Comparison of ENCODE assay signal across 9 mouse cellular contexts in the genomic region with DNA sequence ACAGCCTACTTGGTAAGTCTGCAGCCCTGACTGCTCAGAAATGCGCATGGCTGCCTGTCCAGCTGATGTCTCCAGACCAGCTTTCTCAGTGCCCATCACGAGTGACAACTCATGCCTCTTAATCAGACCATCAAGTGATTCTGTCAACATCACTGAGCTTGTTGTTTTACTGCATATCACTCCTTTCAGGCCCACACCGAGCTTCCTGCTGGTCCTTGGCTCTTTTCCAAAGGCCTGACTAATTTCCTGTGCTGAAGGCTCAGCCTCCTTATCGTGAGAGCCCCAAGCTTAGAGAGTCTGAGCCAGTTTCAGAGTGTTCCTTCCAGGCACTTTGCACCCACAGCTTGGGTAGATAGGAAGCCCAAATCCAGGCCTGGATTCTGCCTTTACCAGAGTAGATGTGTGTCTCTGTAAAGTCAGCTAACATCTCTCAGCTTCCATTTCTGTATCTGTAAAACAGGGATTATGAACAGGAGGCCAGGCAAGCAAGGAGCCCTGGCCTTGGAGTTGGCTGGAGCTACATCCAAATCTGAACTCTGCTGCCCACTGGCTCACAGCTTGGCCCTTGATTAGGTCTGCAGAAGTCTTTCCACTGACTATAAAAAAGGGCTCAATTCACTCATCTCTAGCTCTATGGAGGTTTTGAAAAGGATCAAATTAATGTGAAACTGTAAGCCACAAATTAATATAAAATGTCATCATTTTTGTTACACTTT. TPM values are rescaled to one million over a fixed set of nuclear protein-coding genes. Genes with fewer than 3 reads are reported as not detected.
DNase-seq lines count a peak whose midpoint lies in the region; ATAC-seq and TF ChIP-seq lines count a peak whose summit lies in the region.
"Had no signal": no experiment of that assay in that cellular context is flagged by ENCODE, and none has a peak within 500 bp of the region (broad histone marks: within the 10 kb centered on the region; RNA-seq: fewer than 3 reads in every experiment).

No protein-coding gene starts in this region.

- WGBS in limb, embryonic 14.5 days = 27% methylated on average over 4 of the region's 4 CpGs
- 52% methylated on average over 4 of the region's 4 CpGs for WGBS in limb, embryonic 10.5 days
- WGBS in lung, embryonic 16.5 days = 13% methylated on average over 4 of the region's 4 CpGs

- peak; percentile 25 for DNase-seq in limb, embryonic 14.5 days (ENCODE audit: low spot score)
- DNase-seq in limb, embryonic 10.5 days (ENCODE audit: low spot score) = no peak
- peak; percentile 71 for DNase-seq in T-cell, adult 2 months (ENCODE audit: low spot score)
- no peak for DNase-seq in right cerebral cortex, postnatal 25 days
- no peak for DNase-seq in layer of hippocampus, postnatal 14 days (ENCODE audit: low spot score in 2 of 2)

- H3K9ac ChIP-seq in limb, embryonic 14.5 days (ENCODE audit: low read depth, low read length, severe bottlenecking) = no peak overlapping the region
- 0 out of 2 replicates have a peak overlapping the region, but pooled peaks have one; percentile 3 for H3K9ac ChIP-seq in lung, embryonic 16.5 days (ENCODE audit: low read length)
- H3K9ac ChIP-seq: embryonic facial prominence, embryonic 12.5 days had no signal

- no peak for ATAC-seq in limb, embryonic 14.5 days (ENCODE audit: low FRiP score, low read depth)
- ATAC-seq in inflammation-experienced regulatory T-cells, adult 6 months = peak; percentile 89
- ATAC-seq in lung, embryonic 16.5 days (ENCODE audit: low read depth) = peak; percentile 94

- TF ChIP-seq POLR2A in limb, embryonic 14.5 days (IDR thresholded peaks at IDR 0.05; ENCODE audit: borderline replicate concordance, extremely low read depth, insufficient read depth, insufficient read length) = no peak
- no peak for TF ChIP-seq POLR2A in embryonic fibroblast, embryonic 13.5 days (IDR thresholded peaks at IDR 0.05; ENCODE audit: low read depth, low read length)

- H3K36me3 ChIP-seq in limb, embryonic 14.5 days (ENCODE audit: control insufficient read depth, insufficient read depth, low read length) = no peaks in the 10 kb centered on the region
- no peaks in the 10 kb centered on the region for H3K36me3 ChIP-seq in limb, embryonic 10.5 days
- H3K36me3 ChIP-seq in lung, embryonic 16.5 days (ENCODE audit: control insufficient read depth, insufficient read depth, low read length) = no peaks in the 10 kb centered on the region
- H3K36me3 ChIP-seq: embryonic facial prominence, embryonic 12.5 days had no signal

- no peaks in the 10 kb centered on the region for H3K9me3 ChIP-seq in limb, embryonic 14.5 days (ENCODE audit: control insufficient read depth, low read length)
- H3K9me3 ChIP-seq in limb, embryonic 10.5 days (replicated peaks) = no peaks in the 10 kb centered on the region
- H3K9me3 ChIP-seq in lung, embryonic 16.5 days (ENCODE audit: control insufficient read depth, low read length) = no peaks in the 10 kb centered on the region
- H3K9me3 ChIP-seq: embryonic facial prominence, embryonic 12.5 days had no signal

- H3K27me3 ChIP-seq in limb, embryonic 14.5 days (ENCODE audit: control insufficient read depth, insufficient read depth, low read length) = no peaks in the 10 kb centered on the region
- H3K27me3 ChIP-seq in limb, embryonic 10.5 days (ENCODE audit: low read depth, poor library complexity, severe bottlenecking) = no peaks in the 10 kb centered on the region
- H3K27me3 ChIP-seq in lung, embryonic 16.5 days (ENCODE audit: control insufficient read depth, insufficient read depth, low read depth, low read length) = no peaks in the 10 kb centered on the region
- H3K27me3 ChIP-seq: embryonic facial prominence, embryonic 12.5 days had no signal

- H3K4me3 ChIP-seq in limb, embryonic 14.5 days (replicated peaks; ENCODE audit: low read length) = no peak overlapping the region
- no peak overlapping the region for H3K4me3 ChIP-seq in limb, embryonic 10.5 days
- H3K4me3 ChIP-seq in embryonic fibroblast, embryonic 13.5 days (ENCODE audit: insufficient read depth, low read length) = no peak overlapping the region
- H3K4me3 ChIP-seq in lung, embryonic 16.5 days (ENCODE audit: low read length) = no peak overlapping the region
- H3K4me3 ChIP-seq: embryonic facial prominence, embryonic 12.5 days had no signal

- H3K27ac ChIP-seq in limb, embryonic 14.5 days (replicated peaks; ENCODE audit: low read depth, low read length) = no peak overlapping the region
- no peak overlapping the region for H3K27ac ChIP-seq in limb, embryonic 10.5 days
- peak overlapping the region; percentile 82 for H3K27ac ChIP-seq in embryonic fibroblast, embryonic 13.5 days (ENCODE audit: insufficient read depth, low read length)
- H3K27ac ChIP-seq in lung, embryonic 16.5 days (ENCODE audit: low read length) = peak overlapping the region; percentile 69
- H3K27ac ChIP-seq: embryonic facial prominence, embryonic 12.5 days had no signal

- H3K4me2 ChIP-seq in limb, embryonic 14.5 days (replicated peaks; ENCODE audit: low read depth, low read length, severe bottlenecking) = no peak overlapping the region
- H3K4me2 ChIP-seq in lung, embryonic 16.5 days (ENCODE audit: low read depth, low read length) = no peak overlapping the region
- H3K4me2 ChIP-seq: embryonic facial prominence, embryonic 12.5 days had no signal

- H3K4me1 ChIP-seq in limb, embryonic 14.5 days (ENCODE audit: control insufficient read depth, insufficient read depth, low read length) = no peaks in the 10 kb centered on the region; the same call in 1 of the 2 replicates
- 0 out of 2 replicates have a peak, but pooled peaks cover 5% of the 10 kb centered on the region for H3K4me1 ChIP-seq in limb, embryonic 10.5 days
- H3K4me1 ChIP-seq in embryonic fibroblast, embryonic 13.5 days (ENCODE audit: control insufficient read depth, insufficient read depth, low read length) = 0 out of 2 replicates have a peak, but pooled peaks cover 4% of the 10 kb centered on the region
- H3K4me1 ChIP-seq in lung, embryonic 16.5 days (replicated peaks; ENCODE audit: control insufficient read depth, insufficient read depth, low read length) = peaks cover 7% of the 10 kb centered on the region

- no peak for TF ChIP-seq CTCF in embryonic fibroblast, embryonic 13.5 days (IDR thresholded peaks at IDR 0.05; ENCODE audit: borderline replicate concordance, insufficient read depth, low read length)

RNA-seq across cellular contexts. Expression of gene Lyst, which starts 51.5 kb away (rescaled TPM):
- polyA plus RNA-seq in limb, embryonic 14.5 days (2012; rRNA removed) = 3.4 and 4.1 TPM in 2 replicates
- polyA plus RNA-seq in limb, embryonic 14.5 days (2014; fragmentation: Nextera tagmentation; extraction: Ambion mirVana) = 4.5 and 4.7 TPM in 2 replicates
- 2.3 TPM in 2 replicates for polyA plus RNA-seq in limb, embryonic 10.5 days (2016; fragmentation: Nextera tagmentation; extraction: Ambion mirVana)
- 12.2 and 14.1 TPM in 2 replicates for polyA plus RNA-seq in embryonic fibroblast, embryonic 13.5 days (2011; ENCODE audit: insufficient read length, low read depth, missing spikeins)
- 10 to 100 TPM; 13.9 to 18.7 (median 14.4) TPM for polyA plus RNA-seq in inflammation-experienced regulatory T-cells, adult 6 months (2017; shearing (Covaris generic))
- polyA plus RNA-seq in lung, embryonic 16.5 days (2015; fragmentation: Nextera tagmentation; extraction: Ambion mirVana) = 5.4 and 6.1 TPM in 2 replicates
- 10 to 100 TPM; 60.7 to 67.4 TPM for total RNA-seq in layer of hippocampus, postnatal 14 days (2021)

Comparison
In these comparisons a context has a peak if more than half of its experiments do, and no peak if none do; other contexts are left out.
1. DNase-seq: peak in limb, embryonic 14.5 days (single experiment) and T-cell, adult 2 months (single experiment); none in limb, embryonic 10.5 days (single experiment), right cerebral cortex, postnatal 25 days (single experiment) and layer of hippocampus, postnatal 14 days (0 of 2).
2. H3K27ac ChIP-seq: peak in embryonic fibroblast, embryonic 13.5 days (single experiment) and lung, embryonic 16.5 days (single experiment); none in limb, embryonic 14.5 days (single experiment) and limb, embryonic 10.5 days (single experiment).